8 mouse cellular contexts compared by ENCODE assay signal in the genomic region with DNA sequence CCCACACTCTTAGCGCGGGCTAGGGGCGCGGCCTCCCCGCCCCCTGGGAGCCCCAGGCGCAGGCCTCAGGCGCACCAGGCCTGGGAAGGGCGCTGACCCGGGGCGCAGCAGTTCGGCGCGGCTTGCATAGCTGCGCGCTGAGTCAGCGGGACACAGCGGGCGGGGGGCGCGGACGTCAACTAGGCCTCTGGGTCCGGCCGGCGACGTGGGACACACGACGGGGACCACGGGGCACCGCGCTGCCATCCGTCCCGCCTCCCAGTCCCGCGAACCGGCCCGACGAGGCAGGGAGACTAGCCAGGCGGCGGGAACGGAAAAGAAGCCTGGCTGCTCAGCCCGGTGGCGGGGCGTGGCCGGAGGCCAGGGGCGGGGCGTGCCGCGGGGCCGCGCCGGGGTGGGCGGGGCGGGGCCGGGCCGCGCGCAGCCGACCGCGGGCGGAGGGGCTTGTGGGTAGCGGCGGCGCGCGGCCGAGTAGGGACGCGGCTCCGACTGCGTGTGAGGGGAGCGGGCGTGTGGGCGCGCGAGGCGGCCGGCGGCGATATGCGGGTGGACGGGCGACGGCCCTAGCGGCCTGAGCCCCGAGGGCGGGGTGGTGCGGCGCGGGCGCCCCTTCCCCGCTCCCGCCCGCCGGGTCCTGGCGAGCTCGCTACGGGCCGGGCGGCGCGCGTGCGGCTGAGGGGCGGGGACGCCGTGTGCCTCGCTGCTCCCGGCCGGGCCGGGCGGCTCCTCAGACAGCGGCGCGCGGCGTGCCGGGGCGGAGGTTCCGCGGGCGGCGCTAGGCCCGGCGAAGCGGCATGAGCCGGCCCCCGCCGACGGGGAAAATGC. TPM values are rescaled to one million over a fixed set of nuclear protein-coding genes. Genes with fewer than 3 reads are reported as not detected.
DNase-seq lines count a peak whose midpoint lies in the region; ATAC-seq and TF ChIP-seq lines count a peak whose summit lies in the region.

TSS of gene Rock2 (plus strand) at position 500 of the 825 bp plus-strand sequence.

- peak within 1 kb of the TSS; percentile 81 for H3K4me2 ChIP-seq in forebrain, embryonic 16.5 days (ENCODE audit: low read length)
- peak within 1 kb of the TSS; percentile 92 for H3K4me2 ChIP-seq in lung, embryonic 14.5 days
- H3K4me2 ChIP-seq in neural tube, embryonic 15.5 days, result peak within 1 kb of the TSS; percentile 88

- no peaks in the 10 kb centered on the region for H3K36me3 ChIP-seq in G1E (replicated peaks)
- H3K36me3 ChIP-seq in forebrain, embryonic 16.5 days (ENCODE audit: control insufficient read depth, insufficient read depth), result no peaks in the 10 kb centered on the region
- H3K36me3 ChIP-seq in lung, embryonic 14.5 days (ENCODE audit: insufficient read depth), result no peaks in the 10 kb centered on the region
- H3K36me3 ChIP-seq in neural tube, embryonic 15.5 days, result no peaks in the 10 kb centered on the region

- peak within 1 kb of the TSS; percentile 85 for H3K4me3 ChIP-seq in G1E (ENCODE audit: low read depth, low read length)
- H3K4me3 ChIP-seq in forebrain, embryonic 16.5 days (replicated peaks; ENCODE audit: low read length), result peak within 1 kb of the TSS; percentile 71
- peak within 1 kb of the TSS; percentile 91 for H3K4me3 ChIP-seq in layer of hippocampus, adult 2 months
- H3K4me3 ChIP-seq in lung, embryonic 14.5 days (ENCODE audit: low read depth, low read length), result peak within 1 kb of the TSS; percentile 92
- H3K4me3 ChIP-seq in neural tube, embryonic 15.5 days (replicated peaks), result peak within 1 kb of the TSS; percentile 89

- peak within 1 kb of the TSS; percentile 92 for H3K27ac ChIP-seq in forebrain, embryonic 16.5 days (ENCODE audit: low read length)
- H3K27ac ChIP-seq in layer of hippocampus, adult 2 months, result peak within 1 kb of the TSS; percentile 97
- H3K27ac ChIP-seq in lung, embryonic 14.5 days (ENCODE audit: low read depth), result peak within 1 kb of the TSS; percentile 99
- peak within 1 kb of the TSS; percentile 96 for H3K27ac ChIP-seq in neural tube, embryonic 15.5 days (replicated peaks)

- DNase-seq in G1E (ENCODE audit: low spot score), result peak; percentile 77
- peak; percentile 80 to 92 for DNase-seq in cerebellum, adult 18-20 months
- peak; percentile 79 for DNase-seq in heart, postnatal 25 days (ENCODE audit: low spot score)
- peak; percentile 72 to 82 for DNase-seq in layer of hippocampus, adult 2 months (ENCODE audit: low spot score in 2 of 2)
- DNase-seq in lung, embryonic 14.5 days, result peak; percentile 90
- peak; percentile 93 for DNase-seq in testis, postnatal 10 days (ENCODE audit: low spot score)

- TF ChIP-seq CTCF in G1E (IDR thresholded peaks at IDR 0.05; ENCODE audit: low read depth, low read length), result no peak
- TF ChIP-seq CTCF in layer of hippocampus, adult 2 months (conservative IDR thresholded peaks at IDR 0.05), result no peak
- TF ChIP-seq CTCF in lung, embryonic 14.5 days (IDR thresholded peaks at IDR 0.05; ENCODE audit: low read depth), result no peak

- H3K27me3 ChIP-seq in G1E (ENCODE audit: insufficient read depth, low read length), result peaks cover 3% of the 10 kb centered on the region; the same call in 1 of the 2 replicates
- H3K27me3 ChIP-seq in forebrain, embryonic 16.5 days (replicated peaks; ENCODE audit: control insufficient read depth, insufficient read depth, low read length), result no peaks in the 10 kb centered on the region
- no peaks in the 10 kb centered on the region for H3K27me3 ChIP-seq in lung, embryonic 14.5 days (ENCODE audit: insufficient read depth, low read length)
- H3K27me3 ChIP-seq in neural tube, embryonic 15.5 days (replicated peaks), result no peaks in the 10 kb centered on the region

- under 1% methylated on average over 67 of the region's 130 CpGs for WGBS in forebrain, embryonic 16.5 days
- WGBS in lung, embryonic 14.5 days, result under 1% methylated on average over 79 of the region's 130 CpGs
- WGBS in neural tube, embryonic 15.5 days, result 0% methylated on average over 111 of the region's 130 CpGs

- H3K9ac ChIP-seq in forebrain, embryonic 16.5 days (replicated peaks; ENCODE audit: low read depth, low read length), result peak within 1 kb of the TSS; percentile 95
- peak within 1 kb of the TSS; percentile 94 for H3K9ac ChIP-seq in lung, embryonic 14.5 days
- H3K9ac ChIP-seq in neural tube, embryonic 15.5 days (replicated peaks), result peak within 1 kb of the TSS; percentile 75

- ATAC-seq in G1E (ENCODE audit: extremely low read depth, insufficient number of reproducible peaks, low FRiP score, poor library complexity, severe bottlenecking), result peak; percentile 57
- peak; percentile 90 for ATAC-seq in forebrain, embryonic 16.5 days
- peak; percentile 94 for ATAC-seq in lung, embryonic 14.5 days (ENCODE audit: insufficient read depth)
- ATAC-seq in neural tube, embryonic 15.5 days (ENCODE audit: low FRiP score), result peak; percentile 94

- peaks cover 45% of the 10 kb centered on the region for H3K4me1 ChIP-seq in G1E (ENCODE audit: insufficient read depth, low read depth, low read length)
- peaks cover 22% of the 10 kb centered on the region for H3K4me1 ChIP-seq in forebrain, embryonic 16.5 days (replicated peaks; ENCODE audit: control insufficient read depth, insufficient read depth, low read length)
- H3K4me1 ChIP-seq in lung, embryonic 14.5 days (ENCODE audit: insufficient read depth), result peaks cover 14% of the 10 kb centered on the region
- peaks cover 26% of the 10 kb centered on the region for H3K4me1 ChIP-seq in neural tube, embryonic 15.5 days

- intact Hi-C loops in heart, postnatal 25 days (cut with DNase I), result loop anchor here (2.0 to 5.0 kb wide), 5 partner anchors 24 to 82 kb away; partner anchors contain the start of gene E2f6

- no peaks in the 10 kb centered on the region for H3K9me3 ChIP-seq in G1E (replicated peaks)
- H3K9me3 ChIP-seq in forebrain, embryonic 16.5 days (ENCODE audit: control insufficient read depth, low read length), result no peaks in the 10 kb centered on the region
- no peaks in the 10 kb centered on the region for H3K9me3 ChIP-seq in lung, embryonic 14.5 days (ENCODE audit: low read depth, low read length)
- H3K9me3 ChIP-seq in neural tube, embryonic 15.5 days (replicated peaks), result no peaks in the 10 kb centered on the region

RNA-seq across cellular contexts. Expression of gene Rock2, which starts in this region (rescaled TPM):
- 78.0 and 78.8 TPM in 2 replicates for total RNA-seq in G1E (2014; fragmentation: Nextera tagmentation)
- 46.1 and 59.7 TPM in 2 replicates for total RNA-seq in G1E (2017)
- polyA plus RNA-seq in G1E (2012), result 3.1 and 3.5 TPM in 2 replicates
- polyA plus RNA-seq in forebrain, embryonic 16.5 days (2015; fragmentation: Nextera tagmentation; extraction: Ambion mirVana), result 15.6 and 15.9 TPM in 2 replicates
- total RNA-seq in heart, postnatal 25 days (2021), result 10 to 100 TPM; 72.8 to 84.7 TPM
- 100 to 1,000 TPM; 131 to 133 TPM for total RNA-seq in layer of hippocampus, adult 2 months (2021)
- polyA plus RNA-seq in lung, embryonic 14.5 days (2014; fragmentation: Nextera tagmentation; extraction: Ambion mirVana), result 22.6 and 23.2 TPM in 2 replicates
- 13.5 and 13.7 TPM in 2 replicates for polyA plus RNA-seq in neural tube, embryonic 15.5 days (2015; fragmentation: Nextera tagmentation; extraction: Ambion mirVana)

Comparison
In these comparisons a context has a peak if more than half of its experiments do, and no peak if none do; other contexts are left out.
1. Peak in every context shown above with its lines: DNase-seq, ATAC-seq, H3K4me3 ChIP-seq and H3K27ac ChIP-seq.